Mouse (Mus musculus): ENCODE data around the gene Eci2.

DNA sequence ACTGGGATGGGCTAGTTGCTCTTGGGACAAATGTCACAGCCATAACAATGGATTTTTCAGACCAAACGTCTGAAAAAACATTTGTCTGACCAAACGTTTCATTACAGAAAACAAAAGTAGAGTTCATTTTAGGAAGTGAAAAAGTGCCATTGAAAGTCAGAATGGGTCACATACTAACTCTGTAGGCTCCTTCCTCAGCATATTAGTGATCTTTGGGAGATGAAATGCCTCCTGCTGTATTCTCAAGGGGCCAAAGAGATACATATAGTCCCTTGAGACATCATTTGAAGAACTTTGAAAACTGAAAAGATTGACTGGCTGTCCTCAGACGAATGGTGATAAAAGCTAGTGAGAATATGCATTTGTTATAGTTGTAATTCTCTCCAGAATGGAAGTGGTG is 6.5 kb downstream of the Eci2 start:
- no peak for TF ChIP-seq CTCF (conservative IDR thresholded peaks at IDR 0.05; ENCODE audit: low read length)
- no peak for TF ChIP-seq POU5F1 (IDR thresholded peaks at IDR 0.05; ENCODE audit: borderline replicate concordance, low read length)
- no peak for TF ChIP-seq NANOG (IDR thresholded peaks at IDR 0.05; ENCODE audit: borderline replicate concordance, low read length)

All from E14TG2a.4 (cell line).